Mouse (Mus musculus): ENCODE results near the gene Zfp366.

- no peak for TF ChIP-seq CTCF (IDR thresholded peaks at IDR 0.05; ENCODE audit: low read depth)
- TF ChIP-seq EP300 (IDR thresholded peaks at IDR 0.05; ENCODE audit: low read depth), result no peak
These were observed 26.9 kb upstream of the Zfp366 start for GRCm38 (mm10) chr13:99157709-99158108.
